Mouse (Mus musculus) kidney, postnatal 0 days (tissue): Measurements from ENCODE around the gene Rgs7. TPM values are rescaled to one million over a fixed set of nuclear protein-coding genes. Genes with fewer than 3 reads are reported as not detected.

Source experiments
- ATAC-seq: fragments of 200-750 bp; cut with Nextera tagmentation; replicated peaks from 2 replicates; pipeline ENCODE4 v1.8.0; 2017; ENCODE audit warnings: low read depth, moderate number of reproducible peaks, moderate TSS enrichment, moderate library complexity; ENCODE audit not compliant: low FRiP score
- DNase-seq: peaks from one replicate; pipeline ENCODE4 v3.0.0-alpha.2; 2016; ENCODE audit warnings: low spot score
- H3K27ac ChIP-seq: fragments of 300-500 bp; sonication (generic); 2 replicates; pipeline ENCODE4 v1.5.1; 2014; ENCODE audit warnings: mild to moderate bottlenecking
- H3K27me3 ChIP-seq: fragments of 300-500 bp; sonication (generic); 2 replicates; pipeline ENCODE4 v1.6.1; 2014; ENCODE audit warnings: low read length, mixed read lengths; ENCODE audit not compliant: insufficient read depth
- H3K36me3 ChIP-seq: fragments of 300-500 bp; sonication (generic); 2 replicates; pipeline ENCODE4 v1.6.1; 2014; ENCODE audit warnings: low read length, mixed read lengths; ENCODE audit not compliant: insufficient read depth
- H3K4me1 ChIP-seq: fragments of 300-500 bp; sonication (generic); replicated peaks from 2 replicates; pipeline ENCODE4 v1.6.1; 2014; ENCODE audit warnings: antibody characterized with exemption, low read length, mixed read lengths; ENCODE audit not compliant: insufficient read depth
- H3K4me2 ChIP-seq: fragments of 300-500 bp; sonication (generic); 2 replicates; pipeline ENCODE4 v1.6.1; 2014; ENCODE audit warnings: mild to moderate bottlenecking, low read length, moderate library complexity, mixed read lengths
- H3K4me3 ChIP-seq: fragments of 300-500 bp; sonication (generic); replicated peaks from 2 replicates; pipeline ENCODE4 v1.5.1; 2014; ENCODE audit warnings: low read depth, low read length
- H3K9ac ChIP-seq: fragments of 300-500 bp; sonication (generic); 2 replicates; pipeline ENCODE4 v1.6.1; 2014; ENCODE audit warnings: low read depth, low read length
- H3K9me3 ChIP-seq: fragments of 300-500 bp; sonication (generic); replicated peaks from 2 replicates; pipeline ENCODE4 v1.6.1; 2016; ENCODE audit warnings: low read length, inconsistent platforms, mixed read lengths
- CTCF ChIP-seq: IDR thresholded peaks from 2 replicates; pipeline ENCODE4 v1.5.1; 2016; ENCODE audit warnings: antibody characterized with exemption, low read depth, mild to moderate bottlenecking, moderate library complexity
- WGBS: fragments of 180-500 bp; shearing (Covaris S2); extraction: QIAGEN DNeasy Blood & Tissue Kit; methylation state at CpG from one replicate; pipeline ENCODE4 v1.1.7; 2014; 5-methylcytosine and 5-hydroxymethylcytosine counted together
- polyA plus RNA-seq: library from polyadenylated mRNA; unstranded; fragments of >200 nt; fragmentation: Nextera tagmentation; extraction: Ambion mirVana; gene quantifications from 2 replicates; pipeline ENCODE4 v1.2.1, GENCODE M21; 2015

Rgs7 gene
- polyA plus RNA-seq, 1 experiment from 2014 or later: 0.53 TPM

- no peak for TF ChIP-seq CTCF
- WGBS: 82% methylated on average over 1 of the region's 1 CpGs
- no peak for ATAC-seq
These were observed 410.2 kb downstream of the Rgs7 start for GRCm38 (mm10) chr1:175082104-175082503.

GRCm38 (mm10) chr1:175079819-175080608 lies 412.3 kb downstream of the Rgs7 start:
- WGBS: 70% methylated on average over 4 of the region's 4 CpGs
- Histone ChIP-seq H3K4me1 (no peaks in the 10 kb centered on the region), H3K4me3 (no peak overlapping the region), H3K27ac (no peak overlapping the region), H3K27me3 (no peaks in the 10 kb centered on the region), H3K4me2 (no peak overlapping the region), H3K36me3 (no peaks in the 10 kb centered on the region), H3K9ac (no peak overlapping the region), H3K9me3 (no peaks in the 10 kb centered on the region)
- no peak for TF ChIP-seq CTCF
- DNase-seq: no peak
- ATAC-seq: no peak

More at GRCm38 (mm10) chr1:175082104-175082503, 410.2 kb downstream of the Rgs7 start:
- DNase-seq: no peak
- Histone ChIP-seq H3K27ac (no peak overlapping the region), H3K4me1 (no peaks in the 10 kb centered on the region), H3K9me3 (no peaks in the 10 kb centered on the region), H3K36me3 (no peaks in the 10 kb centered on the region), H3K4me3 (no peak overlapping the region), H3K9ac (no peak overlapping the region), H3K4me2 (no peak overlapping the region), H3K27me3 (no peaks in the 10 kb centered on the region)

- no peak for TF ChIP-seq CTCF
- Histone ChIP-seq H3K4me3 (no peak overlapping the region), H3K27ac (no peak overlapping the region), H3K9me3 (no peaks in the 10 kb centered on the region), H3K4me1 (no peaks in the 10 kb centered on the region), H3K36me3 (no peaks in the 10 kb centered on the region), H3K9ac (no peak overlapping the region), H3K4me2 (no peak overlapping the region), H3K27me3 (no peaks in the 10 kb centered on the region)
- no peak for ATAC-seq
- DNase-seq: no peak
- 89% methylated on average over 1 of the region's 1 CpGs for WGBS
These were observed 418.6 kb downstream of the Rgs7 start for GRCm38 (mm10) chr1:175073500-175074232.

- no peak overlapping the region for H3K4me3 ChIP-seq
- TF ChIP-seq CTCF: no peak
- no peak for ATAC-seq
These were observed 422.5 kb downstream of the Rgs7 start for GRCm38 (mm10) chr1:175069758-175070290.

GRCm38 (mm10) chr1:175049121-175049520 lies 443.2 kb downstream of the Rgs7 start:
- no peak overlapping the region for H3K4me3 ChIP-seq
- TF ChIP-seq CTCF: no peak
- H3K36me3 ChIP-seq: no peaks in the 10 kb centered on the region
- DNase-seq (no peak), ATAC-seq (no peak)
- no peaks in the 10 kb centered on the region for H3K27me3 ChIP-seq
- H3K27ac ChIP-seq: no peak overlapping the region
- H3K4me2 ChIP-seq: no peak overlapping the region
- H3K9ac ChIP-seq: no peak overlapping the region
- H3K4me1 ChIP-seq: no peaks in the 10 kb centered on the region
- WGBS: 49% methylated on average over 6 of the region's 6 CpGs
- H3K9me3 ChIP-seq: no peaks in the 10 kb centered on the region

More at GRCm38 (mm10) chr1:175069758-175070290, 422.5 kb downstream of the Rgs7 start:
- no peak overlapping the region for H3K4me2 ChIP-seq
- no peaks in the 10 kb centered on the region for H3K9me3 ChIP-seq
- no peaks in the 10 kb centered on the region for H3K36me3 ChIP-seq
- H3K4me1 ChIP-seq: no peaks in the 10 kb centered on the region
- WGBS: 86% methylated on average over 4 of the region's 4 CpGs
- no peak for DNase-seq
- no peak overlapping the region for H3K9ac ChIP-seq
- H3K27me3 ChIP-seq: no peaks in the 10 kb centered on the region
- H3K27ac ChIP-seq: no peak overlapping the region

- H3K27ac ChIP-seq: no peak overlapping the region
- H3K4me2 ChIP-seq: no peak overlapping the region
- no peak overlapping the region for H3K4me3 ChIP-seq
- TF ChIP-seq CTCF: peak; percentile 68
- 54% methylated on average over 4 of the region's 4 CpGs for WGBS
- no peaks in the 10 kb centered on the region for H3K9me3 ChIP-seq
- H3K9ac ChIP-seq: no peak overlapping the region
- no peaks in the 10 kb centered on the region for H3K36me3 ChIP-seq
- DNase-seq (peak; percentile 71), ATAC-seq (peak; percentile 69)
- H3K4me1 ChIP-seq: no peaks in the 10 kb centered on the region
- H3K27me3 ChIP-seq: no peaks in the 10 kb centered on the region
These were observed 451.0 kb downstream of the Rgs7 start for GRCm38 (mm10) chr1:175041167-175041817.
